Mouse (Mus musculus): ENCODE results near the gene Olfr3.

Olfr3 gene

DNA sequence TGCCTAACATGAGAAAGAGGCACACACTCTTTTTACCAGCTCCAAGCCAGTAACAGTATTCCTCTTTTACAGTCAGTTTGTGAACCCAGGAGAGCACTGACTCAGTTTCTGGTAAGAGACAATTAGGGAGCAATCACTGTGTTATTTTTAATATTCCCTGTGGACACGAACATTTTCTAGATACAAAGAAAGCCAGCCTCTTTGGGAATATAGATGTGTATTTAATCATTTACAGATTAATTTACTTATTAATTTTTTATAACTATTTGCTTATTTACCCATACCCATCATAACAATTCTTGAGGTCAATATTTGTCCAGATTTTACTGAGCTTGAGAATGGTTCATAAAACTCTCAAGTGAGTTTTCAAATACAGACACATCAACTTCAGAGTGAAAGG lies at the start of gene Olfr3:
TSS of gene Olfr3 (minus strand) at position 101 of the 400 bp plus-strand sequence.
- DNase-seq (ENCODE audit: low read depth, low spot score) = no peak

DNA sequence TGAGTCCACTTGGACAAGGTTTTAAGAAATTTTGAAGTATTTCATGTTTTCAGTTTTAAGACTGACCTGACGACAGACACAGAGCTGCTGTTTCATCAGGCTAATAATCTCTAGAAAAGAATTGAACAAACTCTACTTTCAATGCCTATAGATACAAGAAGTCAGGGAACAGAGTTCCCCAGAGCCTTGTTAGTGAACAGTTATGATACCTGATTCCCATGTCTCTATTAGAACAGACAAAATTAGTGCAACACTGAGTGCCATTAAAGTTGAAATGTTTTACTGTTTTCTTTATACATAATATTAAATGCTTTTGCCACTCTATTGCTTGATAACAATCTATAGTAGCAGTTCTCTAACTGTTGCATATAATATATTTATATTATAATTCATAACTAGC lies 45.7 kb upstream of the Olfr3 start, which contains the start of gene Olfr351:
TSS of gene Olfr351 (minus strand) at position 101 of the 400 bp plus-strand sequence.
- no peak for DNase-seq (ENCODE audit: low read depth, low spot score)

DNA sequence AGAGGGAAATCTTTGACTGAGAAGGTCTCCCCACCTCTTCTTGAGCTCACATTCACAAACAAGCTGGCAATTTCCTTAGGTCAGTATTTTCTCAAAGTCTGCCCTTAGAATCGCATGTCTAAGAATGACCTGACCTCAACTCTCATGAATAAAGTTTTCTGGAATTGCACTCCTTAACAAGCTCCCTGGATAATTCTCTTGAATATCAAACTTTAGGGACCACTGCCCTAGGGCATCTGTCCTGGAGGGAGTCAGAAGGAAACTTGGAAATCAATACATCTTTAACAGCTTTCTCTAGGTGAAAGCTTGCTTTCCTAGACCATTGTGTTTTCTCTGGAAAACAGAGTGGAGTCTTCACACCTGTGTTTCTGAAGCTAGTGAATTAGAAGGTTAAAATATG lies 29.2 kb upstream of the Olfr3 start, which contains the start of gene Olfr350:
TSS of gene Olfr350 (plus strand) at position 301 of the 400 bp plus-strand sequence.
- no peak for DNase-seq (ENCODE audit: low read depth, low spot score)

GRCm38 (mm10) chr2:36790238-36790637 lies 26.6 kb downstream of the Olfr3 start, which contains the start of gene Olfr50:
Olfr50 (plus strand) TSS chr2:36790538.
- DNase-seq (ENCODE audit: low read depth, low spot score) = no peak

DNA sequence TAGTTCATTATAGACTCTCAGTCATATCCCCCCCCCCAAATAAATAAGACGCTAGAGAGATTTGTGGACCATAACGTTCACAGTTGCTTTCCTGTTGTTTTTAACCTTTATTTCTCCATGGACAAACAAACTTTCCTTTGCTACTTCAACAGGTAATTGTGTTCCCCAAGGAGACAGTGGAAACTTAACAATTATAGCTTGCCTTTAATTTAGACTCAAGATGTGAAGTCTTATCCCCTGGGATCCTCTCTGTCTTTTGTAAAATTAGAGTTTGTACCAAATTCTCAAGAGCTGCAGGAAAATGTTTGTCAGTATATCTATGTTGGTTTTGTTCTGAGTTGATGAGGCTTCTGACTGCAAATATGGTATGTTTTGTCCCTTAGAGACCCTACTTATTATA lies 32.9 kb downstream of the Olfr3 start, which contains the start of gene Olfr348:
TSS of gene Olfr348 (plus strand) at position 301 of the 400 bp plus-strand sequence.
- DNase-seq (ENCODE audit: low read depth, low spot score) = no peak
